Mouse (Mus musculus) heart, embryonic 11.5 days (tissue): ENCODE results near the gene Neurod1. TPM values are rescaled to one million over a fixed set of nuclear protein-coding genes. Genes with fewer than 3 reads are reported as not detected.

Source experiments
- ATAC-seq: fragments of 200-750 bp; cut with Nextera tagmentation; replicated peaks from 2 replicates; pipeline ENCODE4 v1.8.0; 2017; ENCODE audit warnings: moderate library complexity; ENCODE audit not compliant: insufficient number of reproducible peaks, low FRiP score, low TSS enrichment
- H3K27ac ChIP-seq: fragments of 300-500 bp; sonication (generic); 2 replicates; pipeline ENCODE4 v1.5.1; 2014; ENCODE audit warnings: mild to moderate bottlenecking, low read depth, low read length
- H3K27me3 ChIP-seq: fragments of 300-500 bp; sonication (generic); 2 replicates; pipeline ENCODE4 v1.6.1; 2014; ENCODE audit warnings: mild to moderate bottlenecking, low read length, mixed read lengths; ENCODE audit not compliant: control insufficient read depth, insufficient read depth
- H3K36me3 ChIP-seq: fragments of 300-500 bp; sonication (generic); 2 replicates; pipeline ENCODE4 v1.6.1; 2014; ENCODE audit warnings: mild to moderate bottlenecking, low read length, moderate library complexity, mixed read lengths; ENCODE audit not compliant: control insufficient read depth, insufficient read depth
- H3K4me1 ChIP-seq: fragments of 300-500 bp; sonication (generic); 2 replicates; pipeline ENCODE4 v1.6.1; 2014; ENCODE audit warnings: low read length; ENCODE audit not compliant: control insufficient read depth, insufficient read depth
- H3K4me2 ChIP-seq: fragments of 300-500 bp; sonication (generic); 2 replicates; pipeline ENCODE4 v1.6.1; 2014; ENCODE audit warnings: mild to moderate bottlenecking, moderate library complexity
- H3K4me3 ChIP-seq: fragments of 300-500 bp; sonication (generic); 2 replicates; pipeline ENCODE4 v1.5.1; 2014; ENCODE audit warnings: low read depth, low read length
- H3K9ac ChIP-seq: fragments of 300-500 bp; sonication (generic); 2 replicates; pipeline ENCODE4 v1.6.1; 2014; ENCODE audit warnings: mild to moderate bottlenecking, low read depth, low read length, moderate library complexity
- H3K9me3 ChIP-seq: fragments of 300-500 bp; sonication (generic); replicated peaks from 2 replicates; pipeline ENCODE4 v1.6.1; 2016; ENCODE audit warnings: low read length; ENCODE audit not compliant: control insufficient read depth
- WGBS: fragments of 180-500 bp; shearing (Covaris S2); extraction: QIAGEN DNeasy Blood & Tissue Kit; methylation state at CpG from one replicate; pipeline ENCODE4 v1.1.7; 2014; ENCODE audit not compliant: insufficient replicate concordance; 5-methylcytosine and 5-hydroxymethylcytosine counted together
- polyA plus RNA-seq: library from polyadenylated mRNA; unstranded; fragments of >200 nt; fragmentation: Nextera tagmentation; extraction: Ambion mirVana; gene quantifications from 2 replicates; pipeline ENCODE4 v1.2.1, GENCODE M21; 2014

Gene Neurod1
- polyA plus RNA-seq, 1 experiment from 2014 or later = not detected

DNA sequence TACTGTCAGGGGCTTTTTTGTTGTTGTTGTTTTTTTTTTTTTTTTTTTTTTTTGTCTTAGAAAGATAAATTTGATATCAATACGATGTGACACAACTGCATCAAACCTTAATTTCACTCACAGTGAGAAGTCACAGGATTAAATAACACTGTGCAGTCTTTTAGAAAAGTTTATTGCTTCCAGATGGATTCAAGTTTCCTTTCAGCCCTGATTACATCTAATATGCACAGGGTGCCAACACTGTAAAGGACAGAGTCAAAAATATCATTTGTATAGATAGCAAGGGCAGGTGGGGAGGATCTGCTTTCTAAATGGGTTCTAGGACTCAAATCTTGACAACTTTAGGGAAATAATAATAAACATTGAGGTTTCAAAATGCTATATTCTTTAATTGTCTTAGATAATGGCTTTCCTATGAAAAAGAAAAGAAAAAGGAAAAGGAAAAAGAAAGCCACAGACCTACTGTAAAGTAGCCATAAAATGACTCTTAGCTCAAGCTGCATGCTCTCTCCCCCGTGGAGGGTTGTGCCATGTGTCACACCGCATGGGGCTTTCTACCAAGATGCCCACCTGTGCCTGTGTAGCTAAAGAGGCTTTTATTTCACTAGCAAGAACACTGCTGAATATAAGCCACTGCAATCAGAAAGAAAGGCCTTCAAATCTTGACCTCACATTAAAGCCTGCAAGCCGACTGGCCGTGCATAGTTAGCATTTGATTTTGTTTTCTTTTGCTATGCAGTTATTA lies 50.7 kb downstream of the Neurod1 start:
- H3K9me3 ChIP-seq = no peaks in the 10 kb centered on the region
- no peaks in the 10 kb centered on the region for H3K27me3 ChIP-seq
- H3K9ac ChIP-seq = no peak overlapping the region
- no peak overlapping the region for H3K4me2 ChIP-seq
- no peak overlapping the region for H3K4me3 ChIP-seq
- no peak for ATAC-seq
- H3K4me1 ChIP-seq = no peaks in the 10 kb centered on the region
- H3K36me3 ChIP-seq = no peaks in the 10 kb centered on the region
- 73% methylated on average over 5 of the region's 5 CpGs for WGBS
- H3K27ac ChIP-seq = no peak overlapping the region

Other genes starting within 250 kb of the Neurod1 start
- 11.4 and 13.3 TPM in 2 replicates for gene Itga4, start 201.3 kb downstream of the Neurod1 start, polyA plus RNA-seq
- gene Cerkl, start within 50 bp of the Neurod1 start, polyA plus RNA-seq = 0.14 and 1.2 TPM in 2 replicates
- 10.2 and 10.3 TPM in 2 replicates for gene Itprid2, start 178.6 kb upstream of the Neurod1 start, polyA plus RNA-seq